Mouse (Mus musculus): ENCODE results near the gene Trmt1. TPM values are rescaled to one million over a fixed set of nuclear protein-coding genes. Genes with fewer than 3 reads are reported as not detected.

The Trmt1 gene
- polyA plus RNA-seq, 1 experiment from 2014 or later: 72.7 TPM

DNA sequence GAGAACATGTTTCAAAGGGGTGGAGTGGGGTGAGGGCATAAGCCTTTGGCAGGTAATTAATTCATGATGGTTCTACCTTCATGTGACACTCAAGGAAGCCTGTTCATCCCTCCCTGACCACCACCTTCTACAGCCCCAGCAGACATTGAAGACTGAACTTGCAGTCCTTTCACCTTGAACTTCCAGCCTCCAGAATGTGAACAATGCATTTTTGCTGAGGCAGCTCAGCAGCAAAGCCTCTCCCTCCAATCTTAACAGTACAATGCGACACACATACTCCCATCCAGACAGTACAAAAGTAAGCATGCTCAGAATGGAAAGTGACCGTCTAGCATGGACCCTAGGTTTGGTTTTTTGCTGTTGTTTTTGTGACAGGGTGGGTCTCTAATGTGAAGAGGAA, 4.6 kb upstream of the Trmt1 start:
- Histone ChIP-seq H3K9ac (no peak overlapping the region), H3K4me1 (peaks cover 20% of the 10 kb centered on the region), H3K9me3 (no peaks in the 10 kb centered on the region), H3K4me3 (no peak overlapping the region), H3K4me2 (replicated peaks) (no peak overlapping the region), H3K36me3 (peaks cover 34% of the 10 kb centered on the region), H3K27ac (no peak overlapping the region), H3K27me3 (no peaks in the 10 kb centered on the region)
- 86% methylated on average over 2 of the region's 2 CpGs for WGBS
- ATAC-seq (ENCODE audit: low FRiP score, low read depth): no peak

DNA sequence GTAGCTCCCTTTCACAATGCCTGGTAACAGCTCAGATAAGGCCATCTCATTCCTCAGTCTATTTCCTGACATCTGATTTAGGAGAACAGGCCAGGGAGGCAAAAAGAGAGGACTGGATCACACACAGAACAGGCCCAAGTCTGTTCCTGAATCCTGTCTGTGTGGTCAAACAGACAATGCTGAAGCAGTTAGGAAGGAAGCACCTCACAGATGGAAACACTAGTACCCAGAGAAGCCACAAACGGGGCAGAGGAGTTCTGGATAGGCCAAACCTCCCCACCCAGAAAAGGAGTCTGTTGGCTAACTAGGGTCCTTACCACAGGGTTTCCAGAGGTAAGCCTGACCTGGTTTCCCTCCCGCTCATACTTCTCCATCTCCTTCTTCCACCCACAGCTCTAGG, 3.9 kb upstream of the Trmt1 start:
- peaks cover 23% of the 10 kb centered on the region for H3K4me1 ChIP-seq
- ATAC-seq (ENCODE audit: low FRiP score, low read depth): no peak
- H3K4me2 ChIP-seq (replicated peaks): no peak overlapping the region
- H3K9me3 ChIP-seq: no peaks in the 10 kb centered on the region
- WGBS: 83% methylated on average over 2 of the region's 2 CpGs
- no peak overlapping the region for H3K4me3 ChIP-seq
- no peak overlapping the region for H3K27ac ChIP-seq
- H3K27me3 ChIP-seq: no peaks in the 10 kb centered on the region
- no peak overlapping the region for H3K9ac ChIP-seq
- H3K36me3 ChIP-seq: peaks cover 27% of the 10 kb centered on the region

DNA sequence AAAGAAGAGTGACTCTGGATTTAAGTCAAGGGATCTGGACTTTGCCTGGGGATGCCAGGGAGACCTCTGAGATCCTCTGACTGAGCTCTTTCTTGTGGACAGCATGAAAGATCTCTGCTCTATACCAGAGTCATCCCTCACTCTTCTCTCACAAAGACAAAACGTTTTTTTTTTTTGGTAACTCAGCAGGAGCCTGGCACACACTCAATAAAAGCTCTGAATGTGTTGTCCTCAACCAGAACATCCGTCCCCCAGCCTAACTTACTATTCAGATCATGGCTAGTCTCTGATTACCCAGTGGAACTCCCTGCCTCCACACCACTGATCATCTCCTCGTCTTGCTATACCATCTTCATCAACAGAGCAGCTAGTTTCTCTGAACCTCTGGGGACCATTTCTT, 1.6 kb upstream of the Trmt1 start:
- peaks cover 25% of the 10 kb centered on the region for H3K36me3 ChIP-seq
- no peak overlapping the region for H3K9ac ChIP-seq
- no peaks in the 10 kb centered on the region for H3K9me3 ChIP-seq
- H3K4me2 ChIP-seq (replicated peaks): no peak overlapping the region
- ATAC-seq (ENCODE audit: low FRiP score, low read depth): no peak
- H3K4me3 ChIP-seq: no peak overlapping the region
- H3K27me3 ChIP-seq: no peaks in the 10 kb centered on the region
- no peak overlapping the region for H3K27ac ChIP-seq
- peaks cover 34% of the 10 kb centered on the region for H3K4me1 ChIP-seq
- WGBS: 63% methylated on average over 3 of the region's 3 CpGs

DNA sequence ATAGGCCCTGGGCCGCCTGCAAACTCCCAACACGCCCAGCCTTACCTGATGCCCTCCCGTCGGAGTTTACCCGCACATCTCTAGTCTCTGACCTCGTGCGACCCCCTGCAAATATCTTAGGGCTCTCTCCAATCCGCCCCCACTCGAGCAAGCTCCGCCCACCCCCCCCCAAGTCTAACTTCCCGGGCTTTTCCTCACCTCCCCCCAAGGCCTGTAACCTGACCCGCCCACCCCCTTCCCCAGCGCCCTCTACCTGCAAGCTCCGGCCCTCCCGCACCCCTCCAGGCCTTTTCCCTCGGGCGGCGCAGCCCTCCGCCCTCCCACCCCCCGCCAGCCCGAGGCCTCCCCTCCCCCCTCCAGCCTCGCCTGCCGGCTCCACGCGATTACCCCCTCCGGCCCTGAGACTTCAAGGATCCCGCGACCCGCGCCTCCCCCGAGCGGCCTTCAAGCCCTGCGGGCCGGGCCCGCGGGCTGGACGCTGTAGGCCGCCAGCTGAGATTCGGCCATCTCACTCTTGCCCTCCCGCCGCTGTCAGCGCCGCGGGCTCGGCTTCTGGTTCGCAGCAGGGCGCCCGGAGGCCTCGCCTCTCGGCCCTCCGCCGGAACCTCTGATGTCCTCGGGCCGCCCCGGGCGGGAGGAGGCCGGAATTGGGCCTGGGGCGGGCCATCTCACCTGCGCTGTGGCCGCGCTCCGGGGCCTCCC, 1.0 kb downstream of the Trmt1 start:
- H3K4me3 ChIP-seq: peak overlapping the region; percentile 100
- peak overlapping the region; percentile 100 for H3K9ac ChIP-seq
- peak overlapping the region; percentile 90 for H3K4me2 ChIP-seq (replicated peaks)
- H3K27me3 ChIP-seq: no peaks in the 10 kb centered on the region
- under 1% methylated on average over 61 of the region's 62 CpGs for WGBS
- no peaks in the 10 kb centered on the region for H3K9me3 ChIP-seq
- peaks cover 27% of the 10 kb centered on the region for H3K36me3 ChIP-seq
- peak; percentile 34 for ATAC-seq (ENCODE audit: low FRiP score, low read depth)
- H3K4me1 ChIP-seq: peaks cover 45% of the 10 kb centered on the region
- peak overlapping the region; percentile 94 for H3K27ac ChIP-seq

DNA sequence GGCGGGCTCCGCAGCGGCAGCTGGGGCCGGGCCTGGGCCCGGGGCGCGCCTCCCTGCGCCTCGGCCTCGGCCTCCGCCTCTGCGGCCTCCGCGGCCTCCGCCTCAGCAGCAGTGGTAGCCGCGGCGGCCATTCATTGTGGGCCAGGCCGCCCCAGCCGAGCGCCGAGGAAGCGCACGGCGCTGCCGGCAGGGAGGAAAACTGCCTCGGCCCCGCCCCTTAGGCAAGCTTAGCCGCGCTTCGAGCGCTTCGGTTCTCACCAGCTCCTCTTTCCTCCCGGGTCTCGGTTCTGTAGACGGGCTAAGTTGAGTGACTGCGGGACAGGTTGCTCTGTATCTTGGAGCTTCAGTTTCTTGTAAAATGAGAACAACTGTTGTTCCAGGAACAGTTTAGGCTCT, 1.6 kb downstream of the Trmt1 start, which contains the start of gene Nacc1:
Gene Nacc1 (minus strand): TSS at position 158 of the 396 bp plus-strand sequence.
- Histone ChIP-seq H3K27ac (peak within 1 kb of the TSS; percentile 94), H3K9me3 (no peaks in the 10 kb centered on the region), H3K4me1 (peaks cover 45% of the 10 kb centered on the region), H3K27me3 (no peaks in the 10 kb centered on the region), H3K4me2 (replicated peaks) (peak within 1 kb of the TSS; percentile 90), H3K4me3 (peak within 1 kb of the TSS; percentile 100), H3K36me3 (peaks cover 27% of the 10 kb centered on the region), H3K9ac (peak within 1 kb of the TSS; percentile 100)
- ATAC-seq (ENCODE audit: low FRiP score, low read depth): peak; percentile 79
- under 1% methylated on average over 37 of the region's 37 CpGs for WGBS

DNA sequence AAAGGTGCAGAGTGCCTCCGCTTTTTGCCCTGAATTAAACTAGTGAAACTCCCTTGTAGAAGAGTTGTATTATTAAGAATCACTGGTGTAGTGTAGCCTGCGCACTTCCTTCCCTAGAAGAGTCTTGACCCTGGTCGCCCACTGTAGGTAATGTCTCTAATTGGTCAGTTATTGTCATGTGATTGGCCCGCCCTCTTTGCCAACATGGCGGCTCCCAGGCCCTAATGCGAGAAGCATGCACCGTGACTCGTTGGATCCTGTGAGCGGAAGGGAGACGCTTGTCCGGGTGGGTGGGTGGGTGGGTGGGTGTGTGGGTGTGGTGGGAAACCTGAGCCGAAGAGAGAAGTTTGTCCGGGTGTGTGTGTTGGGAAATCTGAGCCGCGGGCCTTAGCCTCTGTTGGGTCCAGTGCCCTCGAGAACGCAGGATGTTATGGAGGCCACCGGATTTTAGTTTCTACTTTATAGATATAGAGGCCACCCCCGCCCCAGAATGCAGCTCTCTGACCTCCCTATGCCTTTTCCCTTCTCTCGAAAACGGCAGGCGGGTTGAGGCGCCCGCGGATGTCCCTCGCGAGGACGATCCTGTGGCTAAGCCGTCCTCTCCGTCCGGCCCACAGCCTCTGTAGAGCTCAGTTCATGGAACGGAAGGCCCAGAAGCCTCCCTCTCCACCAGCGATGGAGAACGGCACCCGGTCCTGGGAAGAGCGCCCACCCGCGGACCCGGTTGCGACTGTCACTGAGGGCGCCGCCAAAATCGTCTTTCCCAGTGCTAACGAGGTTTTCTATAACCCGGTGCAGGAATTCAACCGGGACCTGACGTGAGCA, 3.2 kb downstream of the Trmt1 start:
- peak overlapping the region; percentile 85 for H3K9ac ChIP-seq
- H3K9me3 ChIP-seq: no peaks in the 10 kb centered on the region
- peaks cover 29% of the 10 kb centered on the region for H3K36me3 ChIP-seq
- peaks cover 45% of the 10 kb centered on the region for H3K4me1 ChIP-seq
- peak overlapping the region; percentile 90 for H3K4me2 ChIP-seq (replicated peaks)
- WGBS: under 1% methylated on average over 47 of the region's 47 CpGs
- H3K27me3 ChIP-seq: no peaks in the 10 kb centered on the region
- peak overlapping the region; percentile 91 for H3K4me3 ChIP-seq
- peak overlapping the region; percentile 81 for H3K27ac ChIP-seq
- peak; percentile 91 for ATAC-seq (ENCODE audit: low FRiP score, low read depth)

DNA sequence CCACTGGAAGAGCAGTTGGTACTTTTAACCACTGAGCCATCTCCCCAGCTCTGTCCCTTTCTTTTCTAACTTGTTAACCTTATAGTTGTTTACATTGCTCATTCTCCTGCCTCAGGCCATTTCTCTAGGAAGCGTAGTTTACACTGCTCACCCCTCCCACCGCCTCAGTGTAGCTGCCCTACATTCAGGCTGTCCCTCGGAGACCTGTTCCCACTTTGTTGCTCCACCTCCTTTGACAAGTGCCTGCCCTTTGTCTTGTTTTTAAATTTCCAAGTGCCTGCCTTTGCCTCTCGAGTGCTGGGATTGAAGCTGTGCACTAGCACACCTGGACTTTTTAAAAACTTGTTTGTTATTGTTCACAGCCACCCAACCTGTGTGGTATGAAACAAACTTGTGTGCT, 7.2 kb downstream of the Trmt1 start:
- H3K36me3 ChIP-seq: peaks cover 64% of the 10 kb centered on the region
- H3K9ac ChIP-seq: no peak overlapping the region
- no peak overlapping the region for H3K27ac ChIP-seq
- no peak overlapping the region for H3K4me3 ChIP-seq
- H3K4me2 ChIP-seq (replicated peaks): no peak overlapping the region
- no peaks in the 10 kb centered on the region for H3K27me3 ChIP-seq
- 66% methylated on average over 4 of the region's 4 CpGs for WGBS
- ATAC-seq (ENCODE audit: low FRiP score, low read depth): no peak
- H3K4me1 ChIP-seq: peaks cover 17% of the 10 kb centered on the region
- no peaks in the 10 kb centered on the region for H3K9me3 ChIP-seq

DNA sequence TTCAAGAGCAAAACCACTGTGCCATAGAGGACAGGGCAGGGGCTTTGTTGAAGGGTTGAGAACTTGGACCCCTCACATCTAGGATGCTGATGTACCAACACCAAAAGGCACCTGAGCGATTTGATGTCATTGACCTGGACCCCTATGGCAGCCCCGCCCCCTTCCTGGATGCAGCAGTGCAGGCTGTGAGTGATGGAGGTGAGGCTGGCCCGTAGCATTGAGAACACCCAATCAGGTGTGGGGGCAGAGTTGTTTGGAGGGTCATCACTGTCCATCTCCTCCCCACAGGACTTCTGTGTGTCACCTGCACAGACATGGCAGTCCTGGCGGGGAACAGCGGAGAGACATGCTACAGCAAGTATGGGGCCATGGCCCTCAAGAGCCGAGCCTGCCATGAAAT, 9.0 kb downstream of the Trmt1 start:
- no peak overlapping the region for H3K4me2 ChIP-seq (replicated peaks)
- H3K36me3 ChIP-seq: peaks cover 78% of the 10 kb centered on the region
- H3K9me3 ChIP-seq: no peaks in the 10 kb centered on the region
- H3K4me3 ChIP-seq: no peak overlapping the region
- H3K4me1 ChIP-seq: peaks cover 9% of the 10 kb centered on the region
- H3K27ac ChIP-seq: no peak overlapping the region
- no peak for ATAC-seq (ENCODE audit: low FRiP score, low read depth)
- 86% methylated on average over 6 of the region's 6 CpGs for WGBS
- H3K9ac ChIP-seq: no peak overlapping the region
- no peaks in the 10 kb centered on the region for H3K27me3 ChIP-seq

DNA sequence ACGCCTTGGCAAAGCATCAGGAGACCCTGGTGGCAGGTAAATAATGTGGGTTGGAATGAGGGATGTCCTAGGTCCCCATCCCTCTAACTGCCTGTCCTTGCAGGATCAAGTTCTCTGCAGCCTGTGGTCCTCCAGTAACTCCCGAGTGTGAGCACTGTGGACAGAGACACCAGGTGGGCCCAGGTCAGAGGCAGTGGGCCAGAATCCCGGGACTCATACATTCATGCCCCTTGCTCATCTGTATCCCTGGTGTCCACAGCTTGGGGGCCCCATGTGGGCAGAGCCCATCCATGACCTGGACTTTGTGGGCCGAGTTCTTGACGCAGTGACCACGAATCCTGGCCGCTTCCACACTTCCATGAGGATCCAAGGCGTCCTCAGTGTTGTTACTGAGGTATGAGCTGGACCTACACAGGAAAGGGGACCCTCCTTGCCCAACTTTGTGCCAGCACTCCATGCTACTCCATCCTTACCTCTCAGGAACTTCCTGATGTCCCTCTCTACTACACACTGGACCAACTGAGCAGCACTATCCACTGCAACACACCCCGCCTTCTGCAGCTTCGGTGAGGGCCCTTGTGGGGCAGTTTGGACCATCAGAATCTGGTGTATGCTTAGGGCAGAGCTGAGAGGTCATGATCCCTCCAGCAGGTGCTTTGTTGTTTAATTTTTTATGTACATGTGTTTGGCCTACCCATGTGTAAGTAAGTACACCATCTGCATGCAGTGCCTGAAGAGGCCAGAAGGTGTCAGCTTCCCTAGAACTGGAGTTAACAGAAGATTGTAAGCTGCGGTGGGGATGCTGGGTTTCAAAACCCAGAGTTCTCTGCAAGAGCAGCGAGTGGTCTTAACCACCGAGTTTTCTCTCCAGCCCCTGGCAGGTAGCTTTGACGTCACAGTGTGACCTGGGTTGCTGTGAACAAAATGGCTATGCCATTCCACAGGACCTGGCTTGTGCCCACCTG, 11.3 kb downstream of the Trmt1 start:
- Histone ChIP-seq H3K9me3 (no peaks in the 10 kb centered on the region), H3K36me3 (peaks cover 63% of the 10 kb centered on the region), H3K27me3 (peaks cover 13% of the 10 kb centered on the region), H3K4me3 (no peak overlapping the region), H3K4me1 (peaks cover 22% of the 10 kb centered on the region), H3K4me2 (replicated peaks) (no peak overlapping the region), H3K27ac (no peak overlapping the region), H3K9ac (no peak overlapping the region)
- 86% methylated on average over 14 of the region's 14 CpGs for WGBS
- no peak for ATAC-seq (ENCODE audit: low FRiP score, low read depth)

DNA sequence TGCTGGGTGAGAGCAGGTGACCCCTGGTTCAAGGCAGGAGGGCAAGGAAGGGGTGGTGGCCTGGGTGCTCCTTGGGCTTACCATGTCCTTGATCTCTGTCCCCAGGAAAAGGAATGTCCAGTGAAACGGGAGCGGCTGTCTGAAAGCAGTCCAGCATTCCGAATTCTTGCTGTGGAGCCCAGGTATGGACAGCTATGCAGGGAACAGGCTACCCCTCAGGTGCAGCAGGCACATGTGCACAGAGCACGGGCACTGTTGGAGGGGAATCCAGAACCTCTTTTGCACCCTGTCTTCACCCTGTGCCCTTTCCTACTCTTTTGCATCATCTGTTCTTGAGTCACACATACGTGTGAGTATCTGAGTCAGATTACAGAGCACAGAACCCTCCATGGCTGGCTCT, 12.2 kb downstream of the Trmt1 start:
- H3K27ac ChIP-seq: no peak overlapping the region
- H3K9me3 ChIP-seq: no peaks in the 10 kb centered on the region
- H3K4me3 ChIP-seq: no peak overlapping the region
- ATAC-seq (ENCODE audit: low FRiP score, low read depth): no peak
- peaks cover 55% of the 10 kb centered on the region for H3K36me3 ChIP-seq
- WGBS: 97% methylated on average over 5 of the region's 5 CpGs
- no peak overlapping the region for H3K4me2 ChIP-seq (replicated peaks)
- H3K9ac ChIP-seq: no peak overlapping the region
- peaks cover 22% of the 10 kb centered on the region for H3K4me1 ChIP-seq
- H3K27me3 ChIP-seq: peaks cover 21% of the 10 kb centered on the region

DNA sequence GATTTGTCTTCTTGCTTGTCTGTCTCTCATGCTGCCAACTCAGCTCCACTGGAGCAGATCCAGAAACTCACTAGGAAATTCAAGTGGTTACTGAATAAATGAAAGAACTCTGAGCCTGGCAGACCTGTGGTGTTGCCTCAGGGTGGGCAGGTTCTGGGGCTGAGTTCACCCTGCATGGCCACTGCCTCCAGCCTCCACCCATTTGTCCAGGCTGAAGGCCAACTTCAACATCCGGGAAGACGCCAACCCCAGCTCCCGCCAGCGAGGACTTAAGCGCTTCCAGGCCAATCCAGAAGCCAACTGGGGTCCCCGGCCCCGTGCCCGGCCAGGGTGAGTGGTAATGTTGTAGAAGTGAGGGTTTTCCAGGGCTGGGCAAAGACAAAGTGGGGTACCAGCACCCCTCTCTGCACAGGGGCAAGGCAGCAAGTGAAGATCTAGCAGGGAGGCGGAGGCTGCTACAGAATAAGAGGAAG, 12.9 kb downstream of the Trmt1 start:
- Histone ChIP-seq H3K36me3 (peaks cover 50% of the 10 kb centered on the region), H3K4me3 (no peak overlapping the region), H3K27me3 (peaks cover 28% of the 10 kb centered on the region), H3K4me2 (replicated peaks) (no peak overlapping the region), H3K4me1 (peaks cover 26% of the 10 kb centered on the region), H3K9ac (no peak overlapping the region), H3K27ac (peak overlapping the region; percentile 56; the same call in 1 of the 2 replicates), H3K9me3 (no peaks in the 10 kb centered on the region)
- 84% methylated on average over 9 of the region's 9 CpGs for WGBS
- ATAC-seq (ENCODE audit: low FRiP score, low read depth): no peak
